Mouse (Mus musculus): ENCODE measurements at regions not wholly inside any gene's neighbourhood (a gene's known extent, or its start where the extent isn't known, plus 50 kb on each side); places are given as distances from the start of the nearest gene placed in this dataset.

GRCm38 (mm10) chr12:28202847-28203246 lies 349.4 kb downstream of the Dcdc2c start:
- no peak for ATAC-seq (replicated peaks; ENCODE audit: low read depth, poor library complexity, severe bottlenecking)

GRCm38 (mm10) chr12:28186695-28187094 lies 365.5 kb downstream of the Dcdc2c start:
- no peak for ATAC-seq (replicated peaks; ENCODE audit: low read depth, poor library complexity, severe bottlenecking)

- ATAC-seq (replicated peaks; ENCODE audit: low read depth, poor library complexity, severe bottlenecking): no peak
Measured at GRCm38 (mm10) chr12:28181265-28181664, 370.9 kb downstream of the Dcdc2c start.

- no peak for ATAC-seq (replicated peaks; ENCODE audit: low read depth, poor library complexity, severe bottlenecking)
Measured at GRCm38 (mm10) chr12:28176016-28176415, 376.2 kb downstream of the Dcdc2c start.

GRCm38 (mm10) chr12:28174078-28174477 lies 378.1 kb downstream of the Dcdc2c start:
- no peak for ATAC-seq (replicated peaks; ENCODE audit: low read depth, poor library complexity, severe bottlenecking)

GRCm38 (mm10) chr12:28158786-28159185 lies 393.4 kb downstream of the Dcdc2c start:
- no peak for ATAC-seq (replicated peaks; ENCODE audit: low read depth, poor library complexity, severe bottlenecking)

- ATAC-seq (replicated peaks; ENCODE audit: low read depth, poor library complexity, severe bottlenecking): no peak
Measured at GRCm38 (mm10) chr12:28150759-28151158, 401.4 kb downstream of the Dcdc2c start.

GRCm38 (mm10) chr12:28135810-28136592 lies 416.2 kb downstream of the Dcdc2c start:
- ATAC-seq (replicated peaks; ENCODE audit: low read depth, poor library complexity, severe bottlenecking): no peak

- ATAC-seq (replicated peaks; ENCODE audit: low read depth, poor library complexity, severe bottlenecking): no peak
Measured at GRCm38 (mm10) chr12:28122766-28123165, 429.4 kb downstream of the Dcdc2c start.

- ATAC-seq (replicated peaks; ENCODE audit: low read depth, poor library complexity, severe bottlenecking): no peak
Measured at GRCm38 (mm10) chr12:28120106-28120505, 432.1 kb downstream of the Dcdc2c start.

- no peak for ATAC-seq (replicated peaks; ENCODE audit: low read depth, poor library complexity, severe bottlenecking)
Measured at GRCm38 (mm10) chr12:28090673-28091072, 461.5 kb downstream of the Dcdc2c start.

- ATAC-seq (replicated peaks; ENCODE audit: low read depth, poor library complexity, severe bottlenecking): no peak
Measured at GRCm38 (mm10) chr12:28085460-28085859, 466.7 kb downstream of the Dcdc2c start.

GRCm38 (mm10) chr12:28076606-28077005 lies 475.6 kb downstream of the Dcdc2c start:
- no peak for ATAC-seq (replicated peaks; ENCODE audit: low read depth, poor library complexity, severe bottlenecking)

- no peak for ATAC-seq (replicated peaks; ENCODE audit: low read depth, poor library complexity, severe bottlenecking)
Measured at GRCm38 (mm10) chr12:28068584-28068983, 483.6 kb downstream of the Dcdc2c start.

- ATAC-seq (replicated peaks; ENCODE audit: low read depth, poor library complexity, severe bottlenecking): no peak
Measured at GRCm38 (mm10) chr12:28060281-28060680, 491.9 kb downstream of the Dcdc2c start.

GRCm38 (mm10) chr12:28055518-28056280 lies 496.5 kb downstream of the Dcdc2c start:
- no peak for ATAC-seq (replicated peaks; ENCODE audit: low read depth, poor library complexity, severe bottlenecking)

GRCm38 (mm10) chr12:28054444-28054843 lies 497.8 kb downstream of the Dcdc2c start:
- ATAC-seq (replicated peaks; ENCODE audit: low read depth, poor library complexity, severe bottlenecking): no peak

- no peak for ATAC-seq (replicated peaks; ENCODE audit: low read depth, poor library complexity, severe bottlenecking)
Measured at GRCm38 (mm10) chr12:28047989-28048388, 504.2 kb downstream of the Dcdc2c start.

- ATAC-seq (replicated peaks; ENCODE audit: low read depth, poor library complexity, severe bottlenecking): no peak
Measured at GRCm38 (mm10) chr12:28038161-28038911, 513.9 kb downstream of the Dcdc2c start.

GRCm38 (mm10) chr12:27999170-27999569 lies 553.0 kb downstream of the Dcdc2c start:
- ATAC-seq (replicated peaks; ENCODE audit: low read depth, poor library complexity, severe bottlenecking): no peak

GRCm38 (mm10) chr12:27992152-27992551 lies 560.0 kb downstream of the Dcdc2c start:
- ATAC-seq (replicated peaks; ENCODE audit: low read depth, poor library complexity, severe bottlenecking): no peak
